Mouse (Mus musculus) liver, postnatal 0 days (tissue): ENCODE measurements around the gene Cog1.

Experiments
- CTCF ChIP-seq: sonication (generic); IDR thresholded peaks from 2 replicates; pipeline ENCODE4 v1.5.1; 2016; ENCODE audit warnings: antibody characterized with exemption, low read depth
- EP300 ChIP-seq: IDR thresholded peaks from 2 replicates; pipeline ENCODE4 v1.6.1; 2016; ENCODE audit warnings: antibody characterized with exemption, low read depth, mild to moderate bottlenecking

DNA sequence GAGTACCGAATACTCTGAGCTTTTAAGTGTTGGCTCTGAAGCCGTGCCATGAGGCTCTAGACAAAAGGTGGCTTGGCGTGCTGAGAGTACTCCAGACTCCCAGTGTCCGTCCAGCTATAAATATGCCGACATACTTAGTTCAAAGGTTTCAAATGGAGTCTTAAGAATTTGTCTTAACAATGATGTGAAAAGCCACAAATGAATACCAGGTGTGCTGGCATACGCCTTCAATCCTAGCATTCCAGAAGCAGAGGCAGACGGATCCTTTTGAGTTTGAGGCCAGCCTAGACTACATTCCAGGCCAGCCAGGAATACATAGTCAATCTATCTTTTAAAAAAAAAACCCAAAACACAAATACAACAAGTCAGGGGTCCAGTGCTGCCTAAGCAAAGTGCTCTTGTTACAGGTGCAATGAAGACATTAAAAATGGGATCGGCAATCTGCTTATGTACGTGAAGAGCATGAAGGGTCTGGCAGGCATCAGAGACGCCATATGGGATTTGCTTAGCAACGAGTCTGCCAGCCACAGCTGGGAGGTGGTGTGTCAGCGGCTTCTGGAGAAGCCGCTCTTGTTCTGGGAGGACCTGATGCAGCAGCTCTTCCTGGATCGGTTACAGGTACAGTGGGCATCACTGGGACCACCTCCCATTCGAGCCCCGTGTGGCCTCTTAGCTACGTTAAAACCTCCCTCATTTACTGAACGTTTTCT is 5.7 kb downstream of the Cog1 start:
- TF ChIP-seq CTCF (no peak), EP300 (no peak)
